Mouse (Mus musculus) gastrocnemius, adult 2 months (tissue): ENCODE results near the gene Tgfbr2. TPM values are rescaled to one million over a fixed set of nuclear protein-coding genes. Genes with fewer than 3 reads are reported as not detected.

Source experiments
- DNase-seq: peaks from one replicate; pipeline ENCODE4 v3.0.0; 2022
- H3K27ac ChIP-seq: fragments of 200-600 bp; 2 replicates; pipeline ENCODE4 v1.8.1; 2022; ENCODE audit warnings: mild to moderate bottlenecking
- H3K4me3 ChIP-seq: fragments of 200-600 bp; 2 replicates; pipeline ENCODE4 v1.8.1; 2022; ENCODE audit warnings: mild to moderate bottlenecking, moderate library complexity
- CTCF ChIP-seq: fragments of 200-600 bp; IDR thresholded peaks from 2 replicates; pipeline ENCODE4 v1.8.1; 2022; ENCODE audit warnings: antibody characterized with exemption, mild to moderate bottlenecking, moderate library complexity
- intact Hi-C: fragments of 180-260 bp; cut with DNase I; formaldehyde crosslinking; loops from one replicate; pipeline ENCODE4 v1.15.1; 2025
- total RNA-seq, 2 experiments: library from RNA; stranded (reverse); gene quantifications; 2 replicates each; pipeline ENCODE4 v1.2.3; 2021

Tgfbr2 gene
- total RNA-seq, 2 experiments from 2014 or later: 18.4 to 23.5 TPM

- Histone ChIP-seq H3K27ac (no peak overlapping the region), H3K4me3 (no peak overlapping the region)
- TF ChIP-seq CTCF: no peak
- no peak for DNase-seq
- intact Hi-C loops: no loop called here
Measured at GRCm38 (mm10) chr9:116188952-116189666, 13.9 kb upstream of the Tgfbr2 start.

- intact Hi-C loops: no loop called here
- Histone ChIP-seq H3K27ac (no peak overlapping the region), H3K4me3 (no peak overlapping the region)
- no peak for TF ChIP-seq CTCF
- no peak for DNase-seq
Measured at GRCm38 (mm10) chr9:116187181-116187731, 12.1 kb upstream of the Tgfbr2 start.

DNA sequence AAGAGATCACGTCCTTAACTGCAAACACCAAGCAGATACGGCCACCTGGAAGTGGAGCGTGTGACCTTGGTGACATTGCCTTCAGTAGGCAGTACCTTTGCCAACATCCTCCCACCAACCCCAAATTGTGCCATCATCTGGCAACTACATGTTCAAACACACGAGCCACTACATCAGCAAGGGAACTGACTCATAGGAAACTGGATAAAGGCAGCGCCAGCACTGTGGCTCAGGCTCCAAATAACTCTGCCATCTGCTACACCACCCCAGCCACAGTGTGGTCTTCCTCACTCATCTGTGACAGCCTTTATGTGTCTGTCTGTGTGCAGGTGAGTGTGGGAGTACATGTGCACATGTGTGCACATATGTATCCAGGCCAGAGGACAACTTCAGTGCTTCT lies 9.7 kb upstream of the Tgfbr2 start:
- no peak for DNase-seq
- Histone ChIP-seq H3K4me3 (no peak overlapping the region), H3K27ac (no peak overlapping the region)
- no peak for TF ChIP-seq CTCF
- intact Hi-C loops: no loop called here

GRCm38 (mm10) chr9:116183035-116183434 lies 7.9 kb upstream of the Tgfbr2 start:
- no peak for DNase-seq
- no peak for TF ChIP-seq CTCF
- Histone ChIP-seq H3K4me3 (no peak overlapping the region), H3K27ac (no peak overlapping the region)
- intact Hi-C loops: no loop called here

GRCm38 (mm10) chr9:116181608-116182007 lies 6.4 kb upstream of the Tgfbr2 start:
- intact Hi-C loops: no loop called here
- no peak for DNase-seq
- Histone ChIP-seq H3K4me3 (no peak overlapping the region), H3K27ac (no peak overlapping the region)
- TF ChIP-seq CTCF: no peak

DNA sequence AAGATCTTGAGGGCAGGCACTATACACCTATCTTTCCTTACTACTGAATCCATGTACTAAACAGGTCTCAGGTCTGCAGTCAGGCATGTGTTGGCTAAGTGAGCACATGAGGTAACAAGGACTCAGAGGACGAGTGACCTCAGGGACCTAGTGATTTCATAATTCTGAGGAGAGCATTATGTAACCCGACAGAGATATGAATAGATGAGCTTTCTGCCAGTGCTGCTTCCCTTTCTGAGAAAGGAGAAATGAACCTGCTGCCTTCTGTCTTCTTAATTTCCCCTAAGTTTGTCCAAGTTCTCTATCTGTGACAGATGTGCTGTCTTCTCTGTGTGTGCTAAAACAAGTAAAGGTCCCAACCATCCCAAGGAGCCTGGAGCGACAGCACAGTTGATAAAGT lies 3.0 kb upstream of the Tgfbr2 start:
- DNase-seq: peak; percentile 27
- intact Hi-C loops: no loop called here
- Histone ChIP-seq H3K27ac (peak overlapping the region; percentile 73), H3K4me3 (no peak overlapping the region)
- no peak for TF ChIP-seq CTCF

- DNase-seq: no peak
- Histone ChIP-seq H3K4me3 (no peak overlapping the region), H3K27ac (no peak overlapping the region)
- intact Hi-C loops: no loop called here
- TF ChIP-seq CTCF: no peak
Measured at GRCm38 (mm10) chr9:116177108-116177507, 1.9 kb upstream of the Tgfbr2 start.

GRCm38 (mm10) chr9:116175488-116176115 lies 442 bp upstream of the Tgfbr2 start:
- intact Hi-C loops: no loop called here
- peak; percentile 45 for DNase-seq

GRCm38 (mm10) chr9:116173473-116174170 lies 1.5 kb downstream of the Tgfbr2 start:
- DNase-seq: no peak
- no peak for TF ChIP-seq CTCF
- H3K27ac ChIP-seq: peak overlapping the region; percentile 97
- intact Hi-C loops: loop anchor here (5.0 kb wide), 1 partner anchor 51 kb away; no protein-coding TSS in a partner anchor
- peak overlapping the region; percentile 99 for H3K4me3 ChIP-seq

More at GRCm38 (mm10) chr9:116175488-116176115, 442 bp upstream of the Tgfbr2 start:
- TF ChIP-seq CTCF: no peak
- peak overlapping the region; percentile 99 for H3K4me3 ChIP-seq
- H3K27ac ChIP-seq: peak overlapping the region; percentile 97

GRCm38 (mm10) chr9:116173059-116173458 lies 2.1 kb downstream of the Tgfbr2 start:
- DNase-seq: no peak
- intact Hi-C loops: loop anchor here (5.0 kb wide), 1 partner anchor 51 kb away; no protein-coding TSS in a partner anchor
- H3K4me3 ChIP-seq: peak overlapping the region; percentile 99
- H3K27ac ChIP-seq: peak overlapping the region; percentile 97
- TF ChIP-seq CTCF: no peak

DNA sequence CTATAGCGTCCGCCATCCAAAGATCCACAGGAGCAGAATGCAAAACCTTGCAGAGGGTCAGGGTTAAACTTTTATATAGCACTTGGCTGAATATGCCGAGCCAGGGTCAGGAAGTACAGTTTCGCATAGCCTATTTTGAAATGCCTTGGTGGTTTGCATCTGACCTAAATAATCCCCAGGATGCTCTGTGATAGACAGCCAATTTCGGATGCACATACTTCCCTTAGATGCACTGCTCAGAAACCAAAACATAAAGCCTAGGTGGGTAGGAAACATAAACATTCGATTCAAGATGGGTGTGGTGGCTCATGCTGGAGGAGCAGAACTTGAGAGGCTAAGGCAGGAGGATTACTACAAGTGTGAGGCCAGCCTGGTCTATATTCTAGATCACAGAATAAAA lies 6.1 kb downstream of the Tgfbr2 start:
- Histone ChIP-seq H3K27ac (peak overlapping the region; percentile 31; the same call in 1 of the 2 replicates), H3K4me3 (peak overlapping the region; percentile 9; the same call in 1 of the 2 replicates)
- no peak for TF ChIP-seq CTCF
- intact Hi-C loops: no loop called here
- no peak for DNase-seq

DNA sequence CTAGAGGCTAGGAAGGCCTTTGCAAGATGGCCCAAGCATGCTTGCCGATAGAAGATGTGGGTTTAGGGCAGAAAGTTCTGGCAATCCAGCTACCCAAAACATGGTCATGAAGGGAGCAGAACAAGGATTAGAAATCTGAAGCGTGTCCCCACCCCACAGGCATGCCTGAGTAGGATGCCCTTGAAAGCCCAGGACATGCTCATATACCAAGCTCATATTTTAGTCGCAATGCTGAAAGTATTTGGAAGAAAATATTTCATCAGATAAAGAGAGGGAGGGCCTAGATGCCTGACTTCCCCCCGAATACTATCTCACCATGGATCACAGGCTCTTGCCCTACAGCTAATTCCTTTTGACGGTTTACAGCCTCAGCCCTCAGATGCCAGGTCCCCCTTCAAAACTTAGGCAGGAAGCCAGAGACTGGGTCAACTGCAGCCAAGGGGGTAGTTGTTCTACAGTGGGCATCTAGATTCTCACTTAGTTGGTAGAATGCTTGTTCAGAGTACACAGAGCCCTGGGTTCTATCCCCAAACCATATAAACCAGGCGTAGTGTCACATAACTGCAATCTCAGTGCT lies 7.8 kb downstream of the Tgfbr2 start:
- TF ChIP-seq CTCF: no peak
- no peak for DNase-seq
- Histone ChIP-seq H3K27ac (peak overlapping the region; percentile 64), H3K4me3 (no peak overlapping the region)
- intact Hi-C loops: no loop called here
